Mouse (Mus musculus) ES-E14 (cell line): ENCODE measurements around the gene Wfdc2. TPM values are rescaled to one million over a fixed set of nuclear protein-coding genes. Genes with fewer than 3 reads are reported as not detected.

ENCODE experiments used
- DNase-seq: peaks from one replicate; pipeline ENCODE4 v3.0.0-alpha.2; 2013; ENCODE audit warnings: low read depth, low spot score
- H3K27ac ChIP-seq: 2 replicates; pipeline ENCODE4 v1.5.1; 2012; ENCODE audit warnings: low read depth, mild to moderate bottlenecking, low read length, moderate library complexity, mixed read lengths; ENCODE audit not compliant: poor library complexity, insufficient read depth, severe bottlenecking
- H3K36me3 ChIP-seq: 2 replicates; pipeline ENCODE4 v1.6.1; 2012; ENCODE audit warnings: mild to moderate bottlenecking, low read length, moderate library complexity, mixed read lengths; ENCODE audit not compliant: control insufficient read depth, poor library complexity, insufficient read depth, severe bottlenecking
- H3K4me1 ChIP-seq, 2 experiments: fragments of 150-350 bp in 1 of 2; sonication (generic) in 1 of 2; 2 replicates each; pipeline ENCODE4 v1.6.1; 2012; ENCODE audit warnings: low read length in 2 of 2, mild to moderate bottlenecking in 1 of 2, mixed read lengths in 1 of 2; ENCODE audit not compliant: control insufficient read depth in 2 of 2, insufficient read depth in 2 of 2, poor library complexity in 1 of 2
- H3K4me3 ChIP-seq, 2 experiments: fragments of 150-350 bp in 1 of 2; sonication (generic) in 1 of 2; 2 replicates each; pipeline ENCODE4 v1.5.1; 2012; ENCODE audit warnings: low read length in 2 of 2, low read depth in 1 of 2, mild to moderate bottlenecking in 1 of 2, mixed read lengths in 1 of 2; ENCODE audit not compliant: insufficient read depth in 1 of 2, poor library complexity in 1 of 2, severe bottlenecking in 1 of 2
- H3K9ac ChIP-seq: 2 replicates; pipeline ENCODE4 v1.6.1; 2012; ENCODE audit warnings: low read depth, mild to moderate bottlenecking, low read length, mixed read lengths; ENCODE audit not compliant: poor library complexity, insufficient read depth, severe bottlenecking
- H3K9me3 ChIP-seq: fragments of 150-350 bp; sonication (generic); 2 replicates; pipeline ENCODE4 v1.6.1; 2012; ENCODE audit warnings: low read depth, mild to moderate bottlenecking, low read length; ENCODE audit not compliant: control insufficient read depth, insufficient read depth
- CHD2 ChIP-seq: IDR thresholded peaks from 2 replicates; pipeline ENCODE4 v1.6.1; 2014; ENCODE audit warnings: mild to moderate bottlenecking, low read depth, low read length, inconsistent platforms
- HCFC1 ChIP-seq: IDR thresholded peaks from 2 replicates; pipeline ENCODE4 v1.6.1; 2012; ENCODE audit warnings: low read length, inconsistent platforms, borderline replicate concordance; ENCODE audit not compliant: insufficient read depth
- MAFK ChIP-seq: IDR thresholded peaks from 2 replicates; pipeline ENCODE4 v1.6.1; 2014; ENCODE audit warnings: mild to moderate bottlenecking, low read depth, low read length, inconsistent platforms; ENCODE audit not compliant: insufficient read depth
- ZC3H11A ChIP-seq: IDR thresholded peaks from 2 replicates; pipeline ENCODE4 v1.6.1; 2012; ENCODE audit warnings: low read depth, mild to moderate bottlenecking, inconsistent platforms, low read length, borderline replicate concordance
- ZNF384 ChIP-seq: IDR thresholded peaks from 2 replicates; pipeline ENCODE4 v1.6.1; 2012; ENCODE audit warnings: low read depth, low read length, inconsistent platforms
- in situ Hi-C, 2 experiments: fragments of 600-800 bp; cut with MboI; formaldehyde crosslinking; loops; one replicate each; pipeline ENCODE4 v1.15.1; 2025; ENCODE audit warnings: low sequenced_read_pairs in 2 of 2, inconsistent platforms in 1 of 2; ENCODE audit not compliant: unreplicated experiment in 2 of 2
- total RNA-seq: library from RNA; depleted of rRNA; stranded (reverse); fragments of 300-350 nt; gene quantifications from 2 replicates; pipeline ENCODE4 v1.2.3, GENCODE M21; 2012

Wfdc2 gene
- total RNA-seq, 1 experiment, result 41.5 TPM

DNA sequence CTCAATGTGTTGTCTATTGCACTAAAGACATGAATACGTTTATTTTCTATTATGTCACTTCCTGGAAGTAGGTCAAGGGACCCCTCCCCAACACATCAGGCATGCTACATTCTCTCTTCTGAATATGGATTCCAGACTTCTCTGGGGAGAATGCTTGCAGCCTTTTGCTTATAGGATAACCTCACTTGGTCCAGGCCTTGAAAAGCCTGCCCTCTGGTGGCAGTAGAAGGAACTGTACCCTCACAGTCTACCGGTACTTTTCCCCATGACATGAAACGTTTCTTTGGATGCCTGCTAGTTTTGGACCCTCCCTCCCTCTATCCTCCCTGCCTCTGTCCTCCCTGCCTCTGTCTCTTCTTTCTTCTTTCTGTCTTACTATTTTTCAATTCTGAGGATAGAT is 31.0 kb upstream of the Wfdc2 start:
- in situ Hi-C loops, result no loop called here
- Histone ChIP-seq H3K4me1 (peaks cover 0 to 15% of the 10 kb centered on the region in 2 experiments; a peak in 1 of 4 replicates), H3K4me3 (no peak overlapping the region), H3K36me3 (no peaks in the 10 kb centered on the region), H3K9ac (no peak overlapping the region), H3K27ac (no peak overlapping the region), H3K9me3 (no peaks in the 10 kb centered on the region)
- peak; percentile 65; the same call in 1 of the 2 replicates for TF ChIP-seq ZC3H11A
- TF ChIP-seq HCFC1, result no peak
- peak; percentile 55 for DNase-seq

DNA sequence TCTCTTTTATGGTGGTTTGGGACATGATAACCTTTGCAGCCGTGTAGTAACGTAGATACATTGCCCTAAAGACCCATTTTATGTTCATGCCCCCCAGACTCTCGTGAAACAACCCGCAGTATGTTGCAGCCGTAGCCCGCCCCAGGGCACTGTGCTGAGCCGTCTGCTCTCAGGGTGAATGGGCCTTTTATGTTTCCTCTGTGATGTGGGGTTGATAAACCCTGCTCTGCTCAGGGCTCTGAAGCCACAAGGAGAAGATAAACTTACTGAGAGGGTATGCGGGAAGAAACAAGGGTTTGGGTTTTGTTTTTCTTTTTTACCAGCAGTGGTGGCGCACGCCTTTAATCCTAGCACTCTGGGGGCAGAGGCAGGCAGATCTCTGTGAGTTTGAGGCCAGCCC is 27.9 kb upstream of the Wfdc2 start:
- TF ChIP-seq ZC3H11A (no peak), CHD2 (no peak), HCFC1 (no peak), ZNF384 (no peak), MAFK (no peak)
- Histone ChIP-seq H3K36me3 (no peaks in the 10 kb centered on the region), H3K4me1 (peaks cover 0 to 15% of the 10 kb centered on the region in 2 experiments; a peak in 1 of 4 replicates), H3K9me3 (no peaks in the 10 kb centered on the region), H3K27ac (no peak overlapping the region), H3K9ac (peak overlapping the region; percentile 49; the same call in 1 of the 2 replicates), H3K4me3 (no peak overlapping the region)
- DNase-seq, result no peak
- in situ Hi-C loops, result no loop called here

DNA sequence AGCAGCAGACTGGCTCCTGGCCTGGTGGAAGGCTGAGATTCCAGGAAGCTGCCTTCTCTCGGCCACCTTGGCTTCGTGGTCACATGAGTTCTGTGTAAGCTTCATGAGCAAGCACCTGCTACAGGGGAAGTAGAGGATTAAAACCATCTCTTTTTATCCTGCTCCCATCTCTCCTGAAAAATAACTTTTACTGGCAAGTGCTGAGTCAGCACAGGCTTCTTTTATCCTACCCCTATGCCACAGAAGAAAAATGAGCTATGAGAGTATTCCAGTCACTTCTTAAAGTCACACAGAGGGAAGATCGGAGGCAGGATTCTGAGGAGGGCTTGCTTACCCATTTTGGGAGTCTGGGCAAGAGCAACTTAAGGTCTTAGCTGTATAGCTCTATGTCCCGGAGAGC is 25.2 kb upstream of the Wfdc2 start:
- Histone ChIP-seq H3K9ac (no peak overlapping the region), H3K4me3 (no peak overlapping the region), H3K36me3 (no peaks in the 10 kb centered on the region), H3K4me1 (peaks cover 0 to 11% of the 10 kb centered on the region in 2 experiments; a peak in 2 of 4 replicates), H3K9me3 (no peaks in the 10 kb centered on the region), H3K27ac (no peak overlapping the region)
- TF ChIP-seq ZNF384 (no peak), CHD2 (no peak), MAFK (peak; percentile 81)
- no peak for DNase-seq
- in situ Hi-C loops, result no loop called here

DNA sequence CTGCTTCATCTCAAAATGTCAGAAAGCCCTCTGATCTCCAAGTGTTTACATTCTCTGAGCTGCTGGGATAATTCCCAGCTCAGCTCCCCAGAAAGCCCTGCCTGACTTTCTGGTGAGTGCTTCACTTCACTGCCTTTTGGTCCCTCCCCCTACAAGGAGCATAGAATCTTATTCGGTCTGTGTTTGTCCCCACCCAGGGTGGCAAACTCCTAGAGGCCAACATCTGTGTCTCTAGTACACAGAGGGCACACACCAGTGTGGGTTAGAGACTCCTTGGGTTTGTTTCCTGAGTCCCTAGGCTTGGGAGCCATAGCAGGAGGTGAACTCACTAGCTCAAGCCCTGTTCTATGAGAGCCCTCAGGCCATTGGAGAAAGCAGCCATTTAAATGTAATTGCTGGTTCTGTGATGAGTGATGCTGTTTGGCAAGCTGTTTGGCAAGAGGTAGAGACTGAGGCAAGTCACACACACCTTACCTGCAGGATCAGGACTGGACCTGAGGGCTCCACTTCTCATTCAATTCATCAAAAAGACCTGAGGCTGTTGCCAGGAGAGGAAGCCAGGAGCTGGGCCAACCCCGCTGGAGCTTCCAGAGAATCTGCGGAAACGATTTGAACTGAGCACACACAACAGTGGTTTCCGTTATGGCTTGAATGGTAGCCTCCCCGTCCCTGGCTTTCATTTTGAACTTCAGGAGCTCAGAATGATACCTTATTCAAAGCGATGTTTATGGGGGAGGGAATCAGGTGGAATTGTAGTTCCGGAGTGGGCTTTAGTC is 21.4 kb upstream of the Wfdc2 start:
- Histone ChIP-seq H3K27ac (no peak overlapping the region), H3K4me1 (peaks cover 0 to 2% of the 10 kb centered on the region in 2 experiments; a peak in 2 of 4 replicates), H3K9me3 (no peaks in the 10 kb centered on the region), H3K9ac (no peak overlapping the region), H3K36me3 (no peaks in the 10 kb centered on the region), H3K4me3 (no peak overlapping the region)
- no peak for TF ChIP-seq ZC3H11A
- TF ChIP-seq CHD2, result no peak
- TF ChIP-seq MAFK, result no peak
- TF ChIP-seq HCFC1, result no peak
- TF ChIP-seq ZNF384, result no peak
- in situ Hi-C loops, result no loop called here
- no peak for DNase-seq

DNA sequence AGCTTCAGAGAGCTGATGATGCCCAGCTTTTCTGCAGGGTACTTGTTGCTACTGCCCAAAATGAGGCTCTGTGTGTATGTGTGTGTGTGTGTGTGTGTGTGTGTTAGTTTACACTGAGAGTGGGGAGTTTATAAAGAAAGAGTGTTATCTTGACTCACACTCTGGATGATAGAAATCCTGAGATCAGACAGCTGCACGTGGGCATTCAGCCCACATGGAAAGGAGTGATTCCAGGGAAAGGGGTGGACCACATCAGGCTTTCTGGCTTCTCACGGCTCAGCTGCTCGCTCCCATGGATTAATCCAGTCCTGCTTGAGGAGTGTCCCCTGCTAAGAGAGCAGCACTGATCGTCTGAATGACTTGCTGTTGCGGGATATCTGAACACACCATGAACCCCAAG is 20.1 kb upstream of the Wfdc2 start:
- Histone ChIP-seq H3K4me3 (no peak overlapping the region), H3K9ac (no peak overlapping the region), H3K27ac (no peak overlapping the region), H3K4me1 (peaks cover 0 to 2% of the 10 kb centered on the region in 2 experiments; a peak in 2 of 4 replicates), H3K9me3 (no peaks in the 10 kb centered on the region), H3K36me3 (no peaks in the 10 kb centered on the region)
- no peak for TF ChIP-seq ZNF384
- no peak for TF ChIP-seq HCFC1
- no peak for TF ChIP-seq ZC3H11A
- TF ChIP-seq CHD2, result no peak
- TF ChIP-seq MAFK, result no peak
- no peak for DNase-seq
- in situ Hi-C loops, result no loop called here
